Mouse (Mus musculus) thymus, postnatal 0 days (tissue): ENCODE results near the gene Dapp1. TPM values are rescaled to one million over a fixed set of nuclear protein-coding genes. Genes with fewer than 3 reads are reported as not detected.
"Not testable (repeated sequence)": the region's sequence is repeated elsewhere in the genome, so short reads cannot be mapped to it uniquely, and the experiment has no call there.

Source experiments
- DNase-seq: peaks from one replicate; pipeline ENCODE4 v3.0.0-alpha.2; 2015; ENCODE audit warnings: low spot score
- polyA plus RNA-seq: library from polyadenylated mRNA; unstranded; fragments of >200 nt; fragmentation: Nextera tagmentation; extraction: Ambion mirVana; gene quantifications from 2 replicates; pipeline ENCODE4 v1.2.1, GENCODE M21; 2015

Gene Dapp1
- polyA plus RNA-seq, 1 experiment from 2014 or later: 26.0 TPM

DNA sequence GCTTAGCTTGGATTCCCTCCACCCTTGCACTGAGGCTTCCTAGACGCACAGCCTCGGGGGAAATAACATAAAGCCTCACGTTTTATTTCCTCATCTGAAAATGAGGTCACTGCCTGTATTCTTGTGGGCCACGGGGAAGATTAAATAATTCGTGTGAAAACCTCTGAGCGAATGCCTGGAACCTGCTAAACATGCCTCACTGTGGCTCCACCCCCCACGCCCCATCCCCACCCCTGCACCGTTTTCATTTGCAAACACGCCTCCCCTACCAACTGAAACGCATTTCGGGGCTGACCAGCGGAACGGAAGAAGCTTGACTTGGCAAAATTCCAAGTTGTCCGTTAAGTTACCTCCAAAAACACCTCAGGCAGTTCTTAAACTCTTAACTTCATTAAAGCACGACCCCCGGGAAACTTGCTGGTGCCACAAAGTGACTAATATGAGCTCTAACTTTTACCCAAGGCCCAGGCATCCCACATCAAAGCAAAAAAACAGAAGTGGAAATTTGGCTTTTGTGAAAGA is 25.7 kb downstream of the Dapp1 start:
- peak; percentile 47 for DNase-seq

DNA sequence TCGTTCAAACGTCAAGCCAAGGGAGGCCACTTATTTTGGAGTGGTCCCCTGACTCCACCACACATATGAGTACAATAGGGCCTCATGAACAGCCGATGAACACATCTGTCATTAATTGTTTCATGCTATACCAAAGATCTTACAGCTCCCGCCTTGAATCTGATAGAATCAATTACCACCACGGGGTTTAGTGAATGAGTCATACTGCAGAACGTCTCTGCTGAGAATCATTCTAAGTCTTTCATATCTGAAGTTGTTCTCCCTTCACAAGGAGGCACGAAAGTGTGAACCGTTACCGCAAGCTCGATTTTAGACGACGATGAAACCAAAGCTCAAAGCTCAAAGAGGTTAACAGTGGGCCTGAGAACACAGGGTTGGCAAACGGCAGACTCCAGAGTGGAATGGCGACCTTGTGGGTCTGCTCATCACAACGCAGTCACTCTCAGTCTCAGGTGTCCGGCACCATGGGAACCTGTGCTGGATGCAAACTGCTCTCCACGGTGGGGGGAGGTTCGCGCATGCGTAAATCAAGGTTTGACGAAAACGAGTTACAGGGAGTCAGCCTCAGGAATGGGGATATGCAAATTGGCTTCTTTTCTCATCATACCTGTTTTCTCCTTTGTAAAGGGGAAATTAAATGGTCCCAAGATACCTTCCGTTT is 27.0 kb downstream of the Dapp1 start:
- no peak for DNase-seq

DNA sequence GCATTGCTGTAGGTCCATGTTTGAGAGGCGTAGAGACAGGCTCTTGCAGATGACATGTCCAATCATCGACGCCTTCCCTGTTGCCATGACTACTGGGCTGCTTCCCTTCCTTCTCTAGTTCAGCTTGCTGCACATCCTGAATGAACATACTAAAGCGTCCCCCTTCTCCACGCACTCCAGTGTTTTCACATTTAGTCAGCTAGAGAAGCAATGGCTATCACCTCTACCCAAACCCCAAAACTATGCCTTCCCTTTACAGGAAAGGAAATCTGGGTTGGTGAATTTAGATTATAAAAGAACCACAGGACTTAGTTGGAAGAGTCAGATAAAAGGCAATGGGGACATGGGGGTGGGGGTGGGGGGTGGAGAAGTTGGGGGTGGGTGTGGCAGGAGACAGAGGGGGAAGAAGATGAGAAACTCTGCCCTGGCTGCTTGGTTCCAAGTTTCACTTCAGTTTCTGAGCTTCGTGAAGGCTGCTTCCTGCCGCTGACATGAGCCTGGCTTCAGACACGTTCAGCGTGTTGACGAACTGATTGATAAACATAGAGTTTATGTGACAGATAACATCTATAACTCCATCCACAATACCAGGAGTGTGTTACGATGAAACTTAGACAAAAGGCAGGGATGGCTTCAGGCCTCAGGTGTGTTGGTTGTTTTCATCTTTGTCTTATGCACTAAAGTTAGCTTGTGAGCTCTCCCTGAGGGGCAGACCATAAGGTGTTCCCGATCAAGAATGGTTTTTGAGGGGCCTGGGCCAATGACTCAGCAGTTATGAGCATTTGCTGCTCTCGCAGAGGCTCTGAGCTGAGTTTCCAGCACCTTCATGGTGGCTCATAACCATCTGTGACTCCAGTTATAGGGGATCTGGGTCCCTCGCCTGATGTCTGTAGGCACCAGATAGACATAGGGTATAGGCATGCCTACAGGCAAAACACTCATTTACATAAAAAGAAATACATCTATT is 28.1 kb downstream of the Dapp1 start:
- peak; percentile 76 for DNase-seq

- DNase-seq: peak; percentile 53
Measured at GRCm38 (mm10) chr3:137952225-137952913, 29.0 kb downstream of the Dapp1 start.

DNA sequence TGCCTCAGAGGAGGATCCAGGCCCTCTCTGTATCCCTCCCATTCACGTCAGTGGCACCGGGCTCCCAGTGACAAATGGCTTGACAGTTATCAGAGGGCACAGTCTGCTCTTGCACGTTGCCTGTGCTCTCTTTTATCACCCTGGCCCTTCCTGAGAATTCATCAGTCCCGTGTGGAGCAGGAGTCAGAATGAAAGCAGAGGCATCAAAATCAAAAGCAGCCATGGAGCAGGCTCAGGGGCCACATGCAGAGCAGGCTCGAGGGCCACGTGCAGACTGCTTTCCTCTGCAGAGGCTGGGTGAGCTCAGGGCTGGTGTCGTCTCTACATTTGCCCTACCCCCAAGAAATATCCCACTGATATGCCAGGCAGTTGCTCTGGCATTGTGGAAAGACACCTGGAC is 29.5 kb downstream of the Dapp1 start:
- DNase-seq: no peak

GRCm38 (mm10) chr3:137951302-137951701 is 30.0 kb downstream of the Dapp1 start:
- not testable (repeated sequence) for DNase-seq

- no peak for DNase-seq
Measured at GRCm38 (mm10) chr3:137950191-137950885, 31.0 kb downstream of the Dapp1 start.

DNA sequence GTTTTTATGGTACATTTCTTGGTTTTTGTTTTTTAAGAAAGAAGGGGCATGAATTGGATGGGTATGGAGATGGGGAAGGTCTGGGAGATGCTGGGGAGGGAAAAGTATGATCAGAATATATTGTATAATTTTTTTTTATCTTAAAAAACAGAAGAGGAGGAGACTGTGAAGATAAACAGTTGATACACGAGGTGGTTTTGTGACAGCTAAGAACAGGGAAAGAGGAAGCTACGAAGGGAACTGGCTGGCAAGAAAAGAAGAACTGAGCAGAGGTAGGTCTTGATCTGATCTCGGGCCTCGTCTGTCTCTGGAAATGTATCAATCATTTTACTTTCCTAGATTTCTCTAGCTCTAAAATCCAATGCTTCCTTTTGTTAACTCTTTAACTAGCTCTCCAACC is 33.8 kb downstream of the Dapp1 start:
- DNase-seq: no peak

- DNase-seq: no peak
Measured at GRCm38 (mm10) chr3:137946827-137947226, 34.5 kb downstream of the Dapp1 start.

GRCm38 (mm10) chr3:137943737-137944154 is 37.6 kb downstream of the Dapp1 start:
- no peak for DNase-seq

GRCm38 (mm10) chr3:137942098-137942622 is 39.2 kb downstream of the Dapp1 start:
- DNase-seq: no peak

- DNase-seq: no peak
Measured at GRCm38 (mm10) chr3:137941555-137941954, 39.8 kb downstream of the Dapp1 start.

DNA sequence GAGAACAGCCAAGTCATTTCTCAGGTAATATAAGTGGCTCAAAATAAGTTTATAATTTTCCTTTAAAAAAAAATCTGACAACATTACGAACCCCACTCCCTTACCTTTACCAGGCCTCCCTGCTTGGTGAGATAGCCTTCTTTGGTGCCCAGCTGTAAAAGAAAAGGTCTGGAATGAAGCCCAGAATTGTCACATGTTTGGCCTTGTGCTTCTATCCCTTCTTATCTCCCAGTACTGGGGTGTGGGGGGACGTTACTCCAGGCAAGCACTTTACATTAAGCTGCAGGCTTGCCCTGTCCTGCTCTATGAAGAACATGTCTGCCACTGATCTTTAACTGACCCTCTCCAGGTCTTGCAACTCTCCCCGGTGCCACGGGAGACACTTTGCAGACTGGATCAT is 40.6 kb downstream of the Dapp1 start:
- DNase-seq: no peak

- no peak for DNase-seq
Measured at GRCm38 (mm10) chr3:137938608-137939007, 42.7 kb downstream of the Dapp1 start.

- no peak for DNase-seq
Measured at GRCm38 (mm10) chr3:137936541-137936940, 44.8 kb downstream of the Dapp1 start.

- DNase-seq: no peak
Measured at GRCm38 (mm10) chr3:137935570-137936525, 45.5 kb downstream of the Dapp1 start.

- DNase-seq: no peak
Measured at GRCm38 (mm10) chr3:137933986-137934385, 47.4 kb downstream of the Dapp1 start.

- peak; percentile 31 for DNase-seq
Measured at GRCm38 (mm10) chr3:137932748-137933147, 48.6 kb downstream of the Dapp1 start.

DNA sequence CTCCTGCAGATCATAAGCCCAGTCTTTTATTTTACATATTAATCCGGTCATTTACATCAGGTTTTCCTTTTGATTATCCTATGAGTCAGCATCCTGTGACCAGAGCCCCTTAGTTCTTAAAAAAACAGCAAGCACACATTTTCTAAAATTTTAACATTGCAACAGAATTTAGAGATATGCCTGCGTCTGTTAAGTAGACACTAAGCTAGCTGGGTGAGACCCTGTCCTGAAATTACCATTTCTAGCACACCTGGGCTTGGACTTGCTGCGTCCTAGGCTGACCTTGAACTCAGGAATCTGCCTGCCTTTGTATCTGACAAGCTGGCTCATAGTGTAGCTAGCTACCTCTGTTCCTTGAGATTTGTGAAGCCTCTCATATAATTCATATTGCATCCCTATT is 51.4 kb downstream of the Dapp1 start:
- no peak for DNase-seq

DNA sequence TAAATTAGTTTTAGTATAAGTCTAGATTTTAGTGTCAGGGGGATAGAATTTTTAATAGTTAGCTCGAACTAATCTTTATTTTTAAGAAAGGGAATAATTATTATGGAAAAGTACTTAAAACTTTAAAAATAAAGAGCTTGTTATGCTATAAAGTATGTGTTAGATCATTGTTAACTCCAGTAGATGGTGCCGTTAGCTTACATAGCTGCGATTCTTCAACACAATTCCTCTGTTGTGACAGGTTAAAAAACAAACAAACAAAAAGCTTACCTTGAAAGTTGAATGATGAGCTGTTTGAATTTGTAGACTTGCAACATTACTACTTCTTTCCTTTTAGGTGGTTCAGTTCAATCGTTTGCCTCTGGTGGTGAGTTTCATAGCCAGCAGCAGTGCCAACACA is 54.3 kb downstream of the Dapp1 start:
- DNase-seq: no peak
